ENCODE assay signal across 9 mouse cellular contexts in genomic region chr4:139577006-139577405, GRCm38 (mm10). TPM values are rescaled to one million over a fixed set of nuclear protein-coding genes. Genes with fewer than 3 reads are reported as not detected.
DNase-seq lines count a peak whose midpoint lies in the region; ATAC-seq lines count a peak whose summit lies in the region.
"Had no signal": no experiment of that assay in that cellular context is flagged by ENCODE, and none has a peak within 500 bp of the region (broad histone marks: within the 10 kb centered on the region; RNA-seq: fewer than 3 reads in every experiment).

No protein-coding gene starts in this region.

- H3K9ac ChIP-seq in heart, embryonic 11.5 days (ENCODE audit: low read depth, low read length), result peak overlapping the region; percentile 91; the same call in 1 of the 2 replicates
- H3K9ac ChIP-seq in hindbrain, embryonic 12.5 days, result 0 out of 2 replicates have a peak overlapping the region, but pooled peaks have one; percentile 18
- H3K9ac ChIP-seq in midbrain, embryonic 12.5 days (replicated peaks), result no peak overlapping the region

- no peaks in the 10 kb centered on the region for H3K36me3 ChIP-seq in heart, embryonic 11.5 days (ENCODE audit: control insufficient read depth, insufficient read depth, low read length)
- no peaks in the 10 kb centered on the region for H3K36me3 ChIP-seq in hindbrain, embryonic 12.5 days
- H3K36me3 ChIP-seq in midbrain, embryonic 12.5 days, result no peaks in the 10 kb centered on the region

- H3K4me1 ChIP-seq in heart, embryonic 11.5 days (ENCODE audit: control insufficient read depth, insufficient read depth, low read length), result peaks cover 54% of the 10 kb centered on the region
- H3K4me1 ChIP-seq in hindbrain, embryonic 12.5 days, result peaks cover 59% of the 10 kb centered on the region
- peaks cover 48% of the 10 kb centered on the region for H3K4me1 ChIP-seq in midbrain, embryonic 12.5 days

- H3K9me3 ChIP-seq in heart, embryonic 11.5 days (replicated peaks; ENCODE audit: control insufficient read depth, low read length), result no peaks in the 10 kb centered on the region
- H3K9me3 ChIP-seq in hindbrain, embryonic 12.5 days (replicated peaks), result no peaks in the 10 kb centered on the region
- no peaks in the 10 kb centered on the region for H3K9me3 ChIP-seq in midbrain, embryonic 12.5 days

- peak overlapping the region; percentile 86 for H3K4me3 ChIP-seq in heart, embryonic 11.5 days (ENCODE audit: low read depth, low read length)
- H3K4me3 ChIP-seq in hindbrain, embryonic 12.5 days, result peak overlapping the region; percentile 81
- H3K4me3 ChIP-seq in midbrain, embryonic 12.5 days, result peak overlapping the region; percentile 76; the same call in 1 of the 2 replicates

- WGBS in heart, embryonic 11.5 days (ENCODE audit: insufficient replicate concordance), result 80% methylated on average over 7 of the region's 7 CpGs
- WGBS in hindbrain, embryonic 12.5 days, result 83% methylated on average over 7 of the region's 7 CpGs
- WGBS in midbrain, embryonic 12.5 days, result 86% methylated on average over 7 of the region's 7 CpGs

- no peak overlapping the region for H3K27ac ChIP-seq in heart, embryonic 11.5 days (ENCODE audit: low read depth, low read length)
- H3K27ac ChIP-seq in hindbrain, embryonic 12.5 days, result no peak overlapping the region
- H3K27ac ChIP-seq in midbrain, embryonic 12.5 days (replicated peaks), result no peak overlapping the region

- DNase-seq in heart, adult 8-10 months (ENCODE audit: low spot score), result no peak
- DNase-seq in cerebellum, adult 9-11 months, result peak; percentile 77
- DNase-seq in B cell, adult 2 months, result no peak
- DNase-seq in frontal cortex, adult 2 months (ENCODE audit: extremely low spot score in 1 of 2, low spot score in 1 of 2), result no peak
- no peak for DNase-seq in thymus, postnatal 0 days (ENCODE audit: low spot score)

- ATAC-seq in heart, embryonic 11.5 days (replicated peaks; ENCODE audit: insufficient number of reproducible peaks, low FRiP score, low TSS enrichment), result no peak
- no peak for ATAC-seq in hindbrain, embryonic 12.5 days (ENCODE audit: low FRiP score)
- ATAC-seq in midbrain, embryonic 12.5 days (ENCODE audit: low FRiP score, low read depth), result no peak

- H3K27me3 ChIP-seq in heart, embryonic 11.5 days (ENCODE audit: control insufficient read depth, insufficient read depth, low read length), result peaks cover 4% of the 10 kb centered on the region; the same call in 1 of the 2 replicates
- peaks cover 9% of the 10 kb centered on the region; the same call in 1 of the 2 replicates for H3K27me3 ChIP-seq in hindbrain, embryonic 12.5 days
- peaks cover 26% of the 10 kb centered on the region for H3K27me3 ChIP-seq in midbrain, embryonic 12.5 days

- H3K4me2 ChIP-seq in heart, embryonic 11.5 days, result peak overlapping the region; percentile 94
- peak overlapping the region; percentile 95 for H3K4me2 ChIP-seq in hindbrain, embryonic 12.5 days (replicated peaks)
- H3K4me2 ChIP-seq in midbrain, embryonic 12.5 days (replicated peaks), result peak overlapping the region; percentile 94

RNA-seq across cellular contexts. Expression of gene Gm21969, which starts 26.0 kb away (rescaled TPM):
- polyA plus RNA-seq in heart, embryonic 11.5 days (2014; fragmentation: Nextera tagmentation; extraction: Ambion mirVana), result not detected in 2 replicates
- total RNA-seq in heart, adult 8-10 months (2022), result not detected
- polyA plus RNA-seq in hindbrain, embryonic 12.5 days (2016; fragmentation: Nextera tagmentation; extraction: Ambion mirVana), result not detected in 2 replicates
- polyA plus RNA-seq in midbrain, embryonic 12.5 days (2016; fragmentation: Nextera tagmentation; extraction: Ambion mirVana), result not detected in 2 replicates
- polyA plus RNA-seq in frontal cortex, adult 2 months (2012; rRNA removed), result 0.02 and 0.04 TPM in 2 replicates
- polyA plus RNA-seq in thymus, postnatal 0 days (2015; fragmentation: Nextera tagmentation; extraction: Ambion mirVana), result not detected in 2 replicates
- polyA plus RNA-seq: limb, embryonic 11.5 days had no signal

RNA-seq across cellular contexts. Expression of gene Aldh4a1, which starts 45.7 kb away (rescaled TPM):
- 11.8 and 16.7 TPM in 2 replicates for polyA plus RNA-seq in heart, embryonic 11.5 days (2014; fragmentation: Nextera tagmentation; extraction: Ambion mirVana)
- total RNA-seq in heart, adult 8-10 months (2022), result 100 to 1,000 TPM in 2 of 4 experiments, 10 to 100 TPM in 2; 96.8 to 104 (median 101) TPM
- polyA plus RNA-seq in hindbrain, embryonic 12.5 days (2016; fragmentation: Nextera tagmentation; extraction: Ambion mirVana), result 20.6 and 21.4 TPM in 2 replicates
- polyA plus RNA-seq in midbrain, embryonic 12.5 days (2016; fragmentation: Nextera tagmentation; extraction: Ambion mirVana), result 17.5 and 19.6 TPM in 2 replicates
- polyA plus RNA-seq in frontal cortex, adult 2 months (2012; rRNA removed), result 22.6 and 24.7 TPM in 2 replicates
- polyA plus RNA-seq in thymus, postnatal 0 days (2015; fragmentation: Nextera tagmentation; extraction: Ambion mirVana), result 28.9 and 31.7 TPM in 2 replicates

RNA-seq across cellular contexts. Expression of gene Iffo2, which starts 46.7 kb away (rescaled TPM):
- 2.2 and 2.7 TPM in 2 replicates for polyA plus RNA-seq in heart, embryonic 11.5 days (2014; fragmentation: Nextera tagmentation; extraction: Ambion mirVana)
- total RNA-seq in heart, adult 8-10 months (2022), result 1 to 10 TPM; 3.5 to 4.4 (median 4.2) TPM
- polyA plus RNA-seq in hindbrain, embryonic 12.5 days (2016; fragmentation: Nextera tagmentation; extraction: Ambion mirVana), result 5.7 and 5.8 TPM in 2 replicates
- polyA plus RNA-seq in midbrain, embryonic 12.5 days (2016; fragmentation: Nextera tagmentation; extraction: Ambion mirVana), result 4.2 TPM in 2 replicates
- 10.1 TPM in 2 replicates for polyA plus RNA-seq in frontal cortex, adult 2 months (2012; rRNA removed)
- polyA plus RNA-seq in thymus, postnatal 0 days (2015; fragmentation: Nextera tagmentation; extraction: Ambion mirVana), result 3.1 and 3.7 TPM in 2 replicates
